8 mouse cellular contexts compared by ENCODE assay signal in the genomic region with DNA sequence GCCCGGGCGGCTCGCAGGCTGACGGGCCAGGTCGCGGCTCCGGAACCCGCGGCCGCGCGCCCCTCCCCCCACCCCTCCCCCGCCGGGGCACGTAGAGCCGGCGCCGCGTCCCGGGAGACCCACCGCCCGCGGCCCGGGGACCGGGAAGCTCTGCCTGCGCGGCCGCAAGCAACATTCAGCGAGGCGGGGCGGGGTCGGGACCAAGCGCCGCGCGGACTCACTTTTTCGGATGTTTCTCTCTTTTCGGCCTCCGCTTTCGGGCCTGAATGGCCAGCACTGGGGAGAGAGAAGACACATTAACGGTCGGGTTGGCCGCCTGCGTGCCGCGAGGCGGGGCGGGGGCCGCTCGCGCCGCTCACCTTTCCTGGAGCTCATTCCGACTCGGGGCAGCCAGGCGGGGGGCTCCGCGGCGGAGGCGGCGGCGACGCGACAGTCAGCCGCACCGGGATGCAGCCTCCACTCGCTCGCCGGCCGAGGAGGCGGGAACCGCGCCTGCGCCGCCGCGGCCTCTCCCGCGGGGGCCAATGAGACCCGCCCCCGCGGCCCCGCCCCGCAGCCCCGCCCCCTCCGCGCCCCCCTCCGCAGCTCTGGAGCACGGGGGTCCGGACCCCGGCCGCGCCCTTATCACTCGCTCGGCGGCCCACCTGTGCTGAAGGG. TPM values are rescaled to one million over a fixed set of nuclear protein-coding genes. Genes with fewer than 3 reads are reported as not detected.
A peak's percentile ranks its signal among the peaks of the same experiment; 100 is the strongest.
DNase-seq lines count a peak whose midpoint lies in the region; ATAC-seq lines count a peak whose summit lies in the region.

No protein-coding gene starts in this region.

- peak overlapping the region; percentile 88 for H3K9ac ChIP-seq in hindbrain, embryonic 13.5 days

- WGBS in hindbrain, embryonic 13.5 days, result 1% methylated on average over 71 of the region's 95 CpGs

- H3K4me1 ChIP-seq in hindbrain, embryonic 13.5 days (replicated peaks), result peaks cover 19% of the 10 kb centered on the region

- no peaks in the 10 kb centered on the region for H3K27me3 ChIP-seq in hindbrain, embryonic 13.5 days

- peak; percentile 88 for ATAC-seq in hindbrain, embryonic 13.5 days (ENCODE audit: low FRiP score)

- H3K27ac ChIP-seq in hindbrain, embryonic 13.5 days, result peak overlapping the region; percentile 91

- DNase-seq in R1 (ENCODE audit: low read depth, low spot score), result peak; percentile 73
- DNase-seq in cerebellum, adult 9-11 months, result peak; percentile 67
- peak; percentile 35 to 41 for DNase-seq in frontal cortex, postnatal 25 days (ENCODE audit: low spot score in 2 of 2)
- DNase-seq in layer of hippocampus, postnatal 36 days, result peak; percentile 59 to 65
- DNase-seq in lung, postnatal 36 days, result peak; percentile 33
- peak; percentile 44 to 56 for DNase-seq in right cerebral cortex, adult 2 months (ENCODE audit: low spot score in 2 of 2)
- peak; percentile 83 for DNase-seq in yolk sac, embryonic 10.5 days (ENCODE audit: low spot score)

- H3K36me3 ChIP-seq in hindbrain, embryonic 13.5 days, result no peaks in the 10 kb centered on the region

- peak overlapping the region; percentile 81 for H3K4me2 ChIP-seq in hindbrain, embryonic 13.5 days

- H3K4me3 ChIP-seq in hindbrain, embryonic 13.5 days, result peak overlapping the region; percentile 88

- H3K9me3 ChIP-seq in hindbrain, embryonic 13.5 days, result no peaks in the 10 kb centered on the region

RNA-seq across cellular contexts. Expression of a gene that starts 8.8 kb away (rescaled TPM):
- polyA plus RNA-seq in hindbrain, embryonic 13.5 days (2015; fragmentation: Nextera tagmentation; extraction: Ambion mirVana), result 101 and 105 TPM in 2 replicates
- 100 to 1,000 TPM; 155 to 160 TPM for total RNA-seq in layer of hippocampus, postnatal 36 days (2021)

Comparison
In these comparisons a context has a peak if more than half of its experiments do, and no peak if none do; other contexts are left out.
1. Peak in every context shown above with its lines: DNase-seq, ATAC-seq, H3K4me3 ChIP-seq and H3K27ac ChIP-seq.
2. DNase-seq: peak in every context shown above with its lines; median percentile 83 in yolk sac, embryonic 10.5 days; 73 in R1; 67 in cerebellum, adult 9-11 months; 62 in layer of hippocampus, postnatal 36 days; 50 in right cerebral cortex, adult 2 months; 38 in frontal cortex, postnatal 25 days; 33 in lung, postnatal 36 days.